Mouse (Mus musculus): Measurements from ENCODE around the gene Ptpn18.
A peak's percentile ranks its signal among the peaks of the same experiment; 100 is the strongest.
"Not testable (repeated sequence)": the region's sequence is repeated elsewhere in the genome, so short reads cannot be mapped to it uniquely, and the experiment has no call there.

Gene Ptpn18

GRCm38 (mm10) chr1:34459284-34460060 is at the start of gene Ptpn18:
TSS of gene Ptpn18 (plus strand) at chr1:34459762.
- peak; percentile 88 to 90 for DNase-seq (ENCODE audit: low spot score in 2 of 2)

GRCm38 (mm10) chr1:34428466-34428865 is 31.1 kb upstream of the Ptpn18 start:
- no peak for DNase-seq (ENCODE audit: low spot score in 2 of 2)

GRCm38 (mm10) chr1:34429281-34429680 is 30.3 kb upstream of the Ptpn18 start:
- DNase-seq (ENCODE audit: low spot score in 2 of 2) = no peak

- DNase-seq (ENCODE audit: low spot score in 2 of 2) = no peak
These were observed 28.6 kb upstream of the Ptpn18 start for GRCm38 (mm10) chr1:34430981-34431380.

GRCm38 (mm10) chr1:34431431-34431830 is 28.1 kb upstream of the Ptpn18 start:
- DNase-seq (ENCODE audit: low spot score in 2 of 2) = no peak

- DNase-seq (ENCODE audit: low spot score in 2 of 2) = no peak
These were observed 27.2 kb upstream of the Ptpn18 start for GRCm38 (mm10) chr1:34432411-34432775.

GRCm38 (mm10) chr1:34432776-34433481 is 26.6 kb upstream of the Ptpn18 start:
- peak in 1 of 2 experiments; percentile 32 for DNase-seq (ENCODE audit: low spot score in 2 of 2)

GRCm38 (mm10) chr1:34433891-34434521 is 25.6 kb upstream of the Ptpn18 start:
- no peak for DNase-seq (ENCODE audit: low spot score in 2 of 2)

GRCm38 (mm10) chr1:34434660-34435160 is 24.9 kb upstream of the Ptpn18 start:
- DNase-seq (ENCODE audit: low spot score in 2 of 2) = peak; percentile 92 to 95

- no peak for DNase-seq (ENCODE audit: low spot score in 2 of 2)
These were observed 24.0 kb upstream of the Ptpn18 start for GRCm38 (mm10) chr1:34435371-34436120.

- no peak for DNase-seq (ENCODE audit: low spot score in 2 of 2)
These were observed 23.2 kb upstream of the Ptpn18 start for GRCm38 (mm10) chr1:34436374-34436773.

GRCm38 (mm10) chr1:34437366-34437765 is 22.2 kb upstream of the Ptpn18 start:
- DNase-seq (ENCODE audit: low spot score in 2 of 2) = not testable (repeated sequence)

- no peak for DNase-seq (ENCODE audit: low spot score in 2 of 2)
These were observed 21.0 kb upstream of the Ptpn18 start for GRCm38 (mm10) chr1:34438381-34439051.

GRCm38 (mm10) chr1:34439215-34439960 is 20.2 kb upstream of the Ptpn18 start, which contains the start of the genes Ccdc115 and Imp4:
TSS of gene Ccdc115 (minus strand) at chr1:34439672.
TSS of gene Imp4 (plus strand) at chr1:34439851.
- DNase-seq (ENCODE audit: low spot score in 2 of 2) = peak; percentile 86 to 91

GRCm38 (mm10) chr1:34439961-34440630 is 19.5 kb upstream of the Ptpn18 start:
- no peak for DNase-seq (ENCODE audit: low spot score in 2 of 2)

GRCm38 (mm10) chr1:34443124-34443523 is 16.4 kb upstream of the Ptpn18 start:
- no peak for DNase-seq (ENCODE audit: low spot score in 2 of 2)

- DNase-seq (ENCODE audit: low spot score in 2 of 2) = no peak
These were observed 1.1 kb upstream of the Ptpn18 start for GRCm38 (mm10) chr1:34458431-34458830.

GRCm38 (mm10) chr1:34460061-34460441 is 489 bp downstream of the Ptpn18 start:
- no peak for DNase-seq (ENCODE audit: low spot score in 2 of 2)

GRCm38 (mm10) chr1:34462766-34463165 is 3.2 kb downstream of the Ptpn18 start:
- DNase-seq (ENCODE audit: low spot score in 2 of 2) = no peak
